Mouse (Mus musculus) embryonic facial prominence, embryonic 11.5 days (tissue): Measurements from ENCODE around the gene Grin2b. TPM values are rescaled to one million over a fixed set of nuclear protein-coding genes. Genes with fewer than 3 reads are reported as not detected.

Experiments used
- ATAC-seq: fragments of 200-750 bp; cut with Nextera tagmentation; replicated peaks from 2 replicates; pipeline ENCODE4 v1.8.0; 2017; ENCODE audit warnings: low read depth; ENCODE audit not compliant: insufficient number of reproducible peaks, low FRiP score, low TSS enrichment
- DNase-seq: peaks from one replicate; pipeline ENCODE4 v3.0.0-alpha.2; 2015; ENCODE audit warnings: low spot score
- H3K27ac ChIP-seq: fragments of 300-500 bp; sonication (generic); replicated peaks from 2 replicates; pipeline ENCODE4 v1.5.1; 2014; ENCODE audit warnings: mild to moderate bottlenecking, low read depth, low read length, control low read depth
- H3K27me3 ChIP-seq: fragments of 300-500 bp; sonication (generic); 2 replicates; pipeline ENCODE4 v1.6.1; 2014; ENCODE audit warnings: mild to moderate bottlenecking, low read length, moderate library complexity, mixed read lengths; ENCODE audit not compliant: control insufficient read depth, insufficient read depth
- H3K36me3 ChIP-seq: fragments of 300-500 bp; sonication (generic); replicated peaks from 2 replicates; pipeline ENCODE4 v1.6.1; 2014; ENCODE audit warnings: low read depth, mild to moderate bottlenecking, low read length, moderate library complexity, mixed read lengths; ENCODE audit not compliant: control insufficient read depth, insufficient read depth
- H3K4me1 ChIP-seq: fragments of 300-500 bp; sonication (generic); 2 replicates; pipeline ENCODE4 v1.6.1; 2014; ENCODE audit warnings: low read length, mixed read lengths; ENCODE audit not compliant: control insufficient read depth, insufficient read depth
- H3K4me2 ChIP-seq: fragments of 300-500 bp; sonication (generic); 2 replicates; pipeline ENCODE4 v1.6.1; 2014; ENCODE audit warnings: low read depth, mild to moderate bottlenecking, control low read depth, low read length, moderate library complexity
- H3K4me3 ChIP-seq: fragments of 300-500 bp; sonication (generic); 2 replicates; pipeline ENCODE4 v1.5.1; 2014; ENCODE audit warnings: low read depth, low read length, control low read depth
- H3K9ac ChIP-seq: fragments of 300-500 bp; sonication (generic); replicated peaks from 2 replicates; pipeline ENCODE4 v1.6.1; 2014; ENCODE audit warnings: mild to moderate bottlenecking, control low read depth, low read length
- H3K9me3 ChIP-seq: fragments of 300-500 bp; sonication (generic); replicated peaks from 2 replicates; pipeline ENCODE4 v1.6.1; 2016; ENCODE audit warnings: mild to moderate bottlenecking, low read length, inconsistent platforms, mixed read lengths; ENCODE audit not compliant: control insufficient read depth
- WGBS: fragments of 180-500 bp; shearing (Covaris S2); extraction: QIAGEN DNeasy Blood & Tissue Kit; methylation state at CpG from one replicate; pipeline ENCODE4 v1.1.7; 2014; 5-methylcytosine and 5-hydroxymethylcytosine counted together
- polyA plus RNA-seq: library from polyadenylated mRNA; unstranded; fragments of >200 nt; fragmentation: Nextera tagmentation; extraction: Ambion mirVana; gene quantifications from 2 replicates; pipeline ENCODE4 v1.2.1, GENCODE M21; 2014

Grin2b gene
- polyA plus RNA-seq, 1 experiment from 2014 or later: 0.45 TPM

DNA sequence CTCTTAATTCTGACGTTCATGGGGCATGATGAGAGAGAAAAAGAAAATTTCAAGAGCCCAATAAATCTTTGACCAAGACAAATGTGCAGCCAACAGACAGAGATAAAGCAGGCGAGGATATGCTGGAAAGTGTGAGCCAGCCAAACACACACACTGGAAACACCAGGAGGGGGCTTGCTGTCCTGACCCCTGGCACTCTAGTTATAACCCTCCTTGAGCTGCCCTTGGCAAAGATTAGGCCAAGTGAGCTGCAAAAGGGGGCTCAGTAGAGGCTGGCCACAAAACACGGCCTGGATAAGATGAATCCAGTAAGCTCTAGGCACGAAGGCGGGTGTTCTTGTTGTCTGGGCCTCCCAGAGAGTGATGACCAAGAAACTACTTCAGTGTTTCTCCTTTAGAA lies 128.8 kb downstream of the Grin2b start:
- Histone ChIP-seq H3K4me2 (no peak overlapping the region), H3K9ac (no peak overlapping the region), H3K27ac (no peak overlapping the region), H3K27me3 (no peaks in the 10 kb centered on the region), H3K4me1 (no peaks in the 10 kb centered on the region), H3K36me3 (no peaks in the 10 kb centered on the region), H3K4me3 (no peak overlapping the region), H3K9me3 (no peaks in the 10 kb centered on the region)
- WGBS: 70% methylated on average over 5 of the region's 5 CpGs
- no peak for DNase-seq
- no peak for ATAC-seq

DNA sequence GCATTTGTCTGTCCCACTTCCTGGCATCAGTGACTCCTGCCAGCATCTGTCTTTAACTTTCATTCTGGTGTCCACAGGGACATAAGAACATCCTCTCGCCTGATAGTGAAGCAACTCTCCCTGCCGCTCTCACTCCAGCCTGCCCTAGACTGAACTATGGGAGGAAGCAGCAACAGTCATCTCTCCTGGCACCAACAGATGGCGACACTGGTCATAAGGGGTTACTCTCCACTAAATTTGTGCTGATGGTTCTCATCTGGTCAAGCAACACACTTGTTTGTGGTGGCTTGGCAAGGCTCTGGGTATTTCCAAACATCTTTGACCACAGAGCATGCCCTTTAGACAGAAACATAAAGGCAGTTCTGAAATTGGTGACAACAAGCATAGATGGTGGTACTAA lies 130.9 kb downstream of the Grin2b start:
- Histone ChIP-seq H3K9ac (no peak overlapping the region), H3K27ac (no peak overlapping the region), H3K9me3 (no peaks in the 10 kb centered on the region), H3K4me2 (no peak overlapping the region), H3K27me3 (no peaks in the 10 kb centered on the region), H3K36me3 (no peaks in the 10 kb centered on the region), H3K4me1 (no peaks in the 10 kb centered on the region), H3K4me3 (no peak overlapping the region)
- WGBS: 76% methylated on average over 3 of the region's 3 CpGs
- ATAC-seq (no peak), DNase-seq (no peak)

DNA sequence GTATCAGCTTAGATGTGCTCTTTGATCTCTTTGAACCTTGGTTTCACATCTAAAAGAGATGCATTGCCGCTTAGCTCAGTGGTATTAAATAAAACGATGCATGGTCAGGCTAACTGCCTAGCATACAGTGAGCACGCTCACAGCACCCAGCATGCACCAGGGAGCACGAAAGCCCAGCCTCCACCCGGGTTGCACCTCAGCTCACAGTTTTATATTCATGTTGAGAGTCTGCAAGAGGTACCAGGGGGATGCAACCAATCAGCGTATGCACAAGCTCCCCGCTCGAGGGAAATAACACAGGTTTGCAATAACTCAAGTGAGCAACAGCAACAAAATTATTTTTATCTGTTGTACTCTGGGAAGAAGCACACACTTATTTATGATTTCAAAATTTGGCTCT lies 131.5 kb downstream of the Grin2b start:
- Histone ChIP-seq H3K9ac (no peak overlapping the region), H3K27me3 (no peaks in the 10 kb centered on the region), H3K36me3 (no peaks in the 10 kb centered on the region), H3K4me2 (no peak overlapping the region), H3K4me1 (no peaks in the 10 kb centered on the region), H3K9me3 (no peaks in the 10 kb centered on the region), H3K4me3 (no peak overlapping the region), H3K27ac (no peak overlapping the region)
- 87% methylated on average over 8 of the region's 8 CpGs for WGBS
- DNase-seq (no peak), ATAC-seq (no peak)

DNA sequence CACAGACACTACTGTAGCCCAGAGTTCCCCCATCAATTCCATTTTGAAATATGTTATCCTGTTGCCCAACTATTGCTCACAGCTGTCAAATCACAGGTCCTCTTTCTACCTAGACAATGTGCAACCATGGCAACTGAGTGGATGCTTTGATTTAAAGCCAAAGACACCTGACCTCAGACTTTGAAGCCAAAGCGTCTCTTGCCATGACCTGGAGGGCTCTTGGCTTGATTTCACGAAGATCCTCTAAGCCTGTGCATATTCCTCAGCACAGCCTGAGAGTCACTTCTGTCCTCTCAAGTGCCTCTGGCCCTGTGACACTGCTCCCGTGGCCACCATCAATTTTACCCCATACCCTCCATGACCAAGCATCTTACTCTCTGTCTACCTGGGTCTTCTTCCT lies 132.4 kb downstream of the Grin2b start:
- WGBS: 78% methylated on average over 3 of the region's 3 CpGs

DNA sequence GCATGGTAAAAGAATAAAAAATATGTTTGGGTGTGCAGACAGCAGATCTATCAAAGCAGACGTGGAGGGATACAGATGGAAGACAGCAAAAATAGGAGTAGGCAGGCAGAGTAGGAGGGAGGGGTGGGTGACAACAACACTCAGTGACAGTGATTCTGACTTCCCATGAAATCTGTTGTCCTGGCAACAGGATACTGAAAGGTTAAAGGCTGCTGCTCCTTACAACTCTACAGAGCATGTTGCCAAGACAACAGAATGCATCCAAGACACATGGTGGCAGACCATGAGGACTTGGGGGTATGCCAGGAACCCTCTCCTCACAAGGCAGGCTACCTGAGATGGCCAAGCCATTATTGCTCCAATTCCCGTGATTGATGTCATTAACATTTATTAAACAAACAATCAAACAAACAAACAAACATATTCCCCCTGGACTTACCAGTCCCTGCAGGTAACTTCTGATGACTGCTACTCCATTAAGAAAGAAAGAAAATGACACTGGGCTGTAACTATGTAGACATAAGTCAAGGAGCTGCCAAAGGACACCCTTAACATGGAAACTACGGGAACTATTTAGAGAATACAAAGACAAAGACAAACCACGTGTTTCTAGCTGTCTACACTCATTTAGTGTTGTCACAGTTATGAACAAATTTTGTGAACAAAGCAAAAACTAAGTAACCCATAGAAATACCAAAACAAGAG lies 143.9 kb downstream of the Grin2b start:
- Histone ChIP-seq H3K27me3 (no peaks in the 10 kb centered on the region), H3K4me3 (no peak overlapping the region), H3K4me2 (no peak overlapping the region), H3K4me1 (no peaks in the 10 kb centered on the region), H3K9me3 (no peaks in the 10 kb centered on the region), H3K9ac (no peak overlapping the region), H3K27ac (no peak overlapping the region), H3K36me3 (no peaks in the 10 kb centered on the region)
- WGBS: 70% methylated on average over 4 of the region's 4 CpGs
- DNase-seq (no peak), ATAC-seq (no peak)

More for the DNA sequence above, 132.4 kb downstream of the Grin2b start:
- H3K27me3 ChIP-seq: no peaks in the 10 kb centered on the region
- no peak overlapping the region for H3K4me2 ChIP-seq
- H3K4me3 ChIP-seq: no peak overlapping the region
- H3K36me3 ChIP-seq: no peaks in the 10 kb centered on the region
- ATAC-seq: no peak
- H3K9ac ChIP-seq: no peak overlapping the region
- no peak for DNase-seq
- no peaks in the 10 kb centered on the region for H3K9me3 ChIP-seq
- H3K27ac ChIP-seq: no peak overlapping the region
- H3K4me1 ChIP-seq: no peaks in the 10 kb centered on the region

DNA sequence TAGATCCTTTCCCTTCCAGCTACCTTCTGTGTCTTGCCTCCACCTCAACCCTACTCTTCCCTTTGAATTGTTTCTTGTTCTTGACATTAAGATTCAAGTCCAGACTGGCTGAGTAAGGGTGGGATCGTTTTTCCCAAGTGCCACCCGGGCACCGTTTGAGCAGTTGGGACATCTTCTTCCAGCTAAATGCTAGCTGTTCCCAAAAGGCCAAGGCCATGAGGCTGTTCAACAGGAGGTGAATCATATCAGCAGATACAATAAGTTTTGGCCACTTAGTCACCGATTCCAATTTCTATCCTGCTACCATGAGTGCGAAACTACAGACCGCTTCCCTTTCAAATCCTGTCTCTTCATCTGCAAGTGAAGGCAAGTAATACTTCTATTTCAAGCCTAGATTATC lies 146.4 kb downstream of the Grin2b start:
- Histone ChIP-seq H3K27me3 (no peaks in the 10 kb centered on the region), H3K4me1 (no peaks in the 10 kb centered on the region), H3K9me3 (no peaks in the 10 kb centered on the region), H3K9ac (no peak overlapping the region), H3K36me3 (no peaks in the 10 kb centered on the region), H3K27ac (no peak overlapping the region), H3K4me3 (no peak overlapping the region), H3K4me2 (no peak overlapping the region)
- ATAC-seq (no peak), DNase-seq (no peak)
- 92% methylated on average over 6 of the region's 6 CpGs for WGBS

DNA sequence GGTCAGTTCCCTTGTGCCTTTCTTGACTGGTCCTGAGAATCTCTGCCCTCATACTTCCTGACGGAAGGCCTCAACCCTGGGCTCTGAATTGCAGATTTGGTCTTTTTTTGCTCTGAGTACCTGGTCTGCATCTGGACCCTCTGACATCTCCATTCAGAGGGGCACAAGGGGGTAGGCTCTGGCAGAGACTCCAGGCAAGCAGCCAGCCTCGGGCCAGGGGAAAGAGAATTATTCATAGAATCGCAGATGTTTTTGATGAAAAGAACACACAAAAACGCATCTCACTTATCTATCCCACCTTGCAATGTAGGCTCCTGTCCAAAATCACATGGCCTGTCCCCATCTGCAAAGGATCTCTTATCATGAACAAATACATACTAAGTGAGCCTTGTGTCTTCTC lies 147.5 kb downstream of the Grin2b start:
- no peak overlapping the region for H3K27ac ChIP-seq
- no peak overlapping the region for H3K9ac ChIP-seq
- DNase-seq: no peak
- ATAC-seq: no peak
- WGBS: 78% methylated on average over 4 of the region's 4 CpGs
- H3K9me3 ChIP-seq: no peaks in the 10 kb centered on the region
- no peaks in the 10 kb centered on the region for H3K4me1 ChIP-seq
- H3K4me3 ChIP-seq: no peak overlapping the region
- H3K27me3 ChIP-seq: no peaks in the 10 kb centered on the region
- no peaks in the 10 kb centered on the region for H3K36me3 ChIP-seq
- no peak overlapping the region for H3K4me2 ChIP-seq

DNA sequence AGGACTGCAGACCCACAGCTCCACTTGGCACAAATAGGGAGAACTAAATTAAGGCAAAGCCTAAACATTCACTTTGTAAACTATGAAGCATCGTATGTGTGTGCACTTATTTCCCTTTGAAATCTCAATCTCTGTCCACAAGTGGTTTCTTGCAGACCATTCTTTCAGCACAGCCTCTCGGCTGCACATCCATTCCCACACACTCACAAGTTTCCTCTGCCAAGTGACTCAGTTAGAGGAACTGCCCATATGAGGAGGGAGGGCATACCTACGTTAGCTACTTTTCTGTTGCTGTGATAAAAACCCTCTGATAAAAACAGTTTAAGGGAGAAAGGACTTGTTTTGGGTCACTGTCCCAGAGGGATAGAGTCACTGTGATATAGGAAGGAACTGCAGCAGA lies 152.9 kb downstream of the Grin2b start:
- Histone ChIP-seq H3K4me1 (no peaks in the 10 kb centered on the region), H3K4me2 (no peak overlapping the region), H3K9me3 (no peaks in the 10 kb centered on the region), H3K9ac (no peak overlapping the region), H3K27ac (no peak overlapping the region), H3K36me3 (no peaks in the 10 kb centered on the region), H3K27me3 (no peaks in the 10 kb centered on the region), H3K4me3 (no peak overlapping the region)
- 86% methylated on average over 3 of the region's 3 CpGs for WGBS
- ATAC-seq (no peak), DNase-seq (no peak)
